Mouse (Mus musculus) limb, embryonic 10.5 days (tissue): ENCODE results near the gene Dgkg. TPM values are rescaled to one million over a fixed set of nuclear protein-coding genes. Genes with fewer than 3 reads are reported as not detected.

Experiments used
- DNase-seq: peaks from one replicate; pipeline ENCODE4 v3.0.0-alpha.2; 2017; ENCODE audit warnings: low spot score
- H3K27ac ChIP-seq: fragments of 300-500 bp; sonication (generic); 2 replicates; pipeline ENCODE4 v1.5.1; 2016; ENCODE audit warnings: mild to moderate bottlenecking
- H3K27me3 ChIP-seq: fragments of 300-500 bp; sonication (generic); 2 replicates; pipeline ENCODE4 v1.6.1; 2016; ENCODE audit warnings: low read depth, mild to moderate bottlenecking; ENCODE audit not compliant: poor library complexity, severe bottlenecking
- H3K36me3 ChIP-seq: fragments of 300-500 bp; sonication (generic); 2 replicates; pipeline ENCODE4 v1.6.1; 2016; ENCODE audit warnings: mild to moderate bottlenecking, moderate library complexity
- H3K4me1 ChIP-seq: fragments of 300-500 bp; sonication (generic); 2 replicates; pipeline ENCODE4 v1.6.1; 2016
- H3K4me3 ChIP-seq: fragments of 300-500 bp; sonication (generic); 2 replicates; pipeline ENCODE4 v1.5.1; 2016; ENCODE audit warnings: mild to moderate bottlenecking, moderate library complexity
- H3K9me3 ChIP-seq: fragments of 300-500 bp; sonication (generic); replicated peaks from 2 replicates; pipeline ENCODE4 v1.6.1; 2016; ENCODE audit warnings: mild to moderate bottlenecking
- WGBS: fragments of 180-500 bp; shearing (Covaris S2); methylation state at CpG from one replicate; pipeline ENCODE4 v1.1.7; 2016; 5-methylcytosine and 5-hydroxymethylcytosine counted together
- polyA plus RNA-seq: library from polyadenylated mRNA; unstranded; fragments of >200 nt; fragmentation: Nextera tagmentation; extraction: Ambion mirVana; gene quantifications from 2 replicates; pipeline ENCODE4 v1.2.1, GENCODE M21; 2016

The Dgkg gene
- polyA plus RNA-seq, 1 experiment from 2014 or later, result 0.29 TPM

- Histone ChIP-seq H3K4me3 (peak overlapping the region; percentile 53), H3K27ac (peak overlapping the region; percentile 89), H3K4me1 (peaks cover 27% of the 10 kb centered on the region), H3K36me3 (no peaks in the 10 kb centered on the region), H3K27me3 (no peaks in the 10 kb centered on the region), H3K9me3 (no peaks in the 10 kb centered on the region)
- 62% methylated on average over 10 of the region's 10 CpGs for WGBS
- no peak for DNase-seq
These were observed 109.3 kb downstream of the Dgkg start for GRCm38 (mm10) chr16:22547741-22548140.

- H3K4me1 ChIP-seq, result peaks cover 20% of the 10 kb centered on the region
- no peaks in the 10 kb centered on the region for H3K36me3 ChIP-seq
- no peak for DNase-seq
- WGBS, result 84% methylated on average over 8 of the region's 8 CpGs
- H3K27me3 ChIP-seq, result no peaks in the 10 kb centered on the region
- no peak overlapping the region for H3K4me3 ChIP-seq
- no peaks in the 10 kb centered on the region for H3K9me3 ChIP-seq
- H3K27ac ChIP-seq, result no peak overlapping the region
These were observed 111.2 kb downstream of the Dgkg start for GRCm38 (mm10) chr16:22545799-22546198.

GRCm38 (mm10) chr16:22545016-22545561 lies 111.9 kb downstream of the Dgkg start:
- Histone ChIP-seq H3K4me3 (no peak overlapping the region), H3K27ac (no peak overlapping the region), H3K9me3 (no peaks in the 10 kb centered on the region), H3K27me3 (no peaks in the 10 kb centered on the region), H3K36me3 (no peaks in the 10 kb centered on the region), H3K4me1 (peaks cover 20% of the 10 kb centered on the region)
- no peak for DNase-seq
- 62% methylated on average over 3 of the region's 3 CpGs for whole genome bisulfite sequencing

GRCm38 (mm10) chr16:22542691-22543141 lies 114.3 kb downstream of the Dgkg start:
- 82% methylated on average over 6 of the region's 6 CpGs for WGBS
- Histone ChIP-seq H3K36me3 (no peaks in the 10 kb centered on the region), H3K9me3 (no peaks in the 10 kb centered on the region), H3K4me1 (peaks cover 9% of the 10 kb centered on the region; the same call in 1 of the 2 replicates), H3K27ac (no peak overlapping the region), H3K27me3 (no peaks in the 10 kb centered on the region), H3K4me3 (no peak overlapping the region)
- DNase-seq, result no peak

GRCm38 (mm10) chr16:22539275-22539674 lies 117.7 kb downstream of the Dgkg start:
- Histone ChIP-seq H3K36me3 (no peaks in the 10 kb centered on the region), H3K27ac (no peak overlapping the region), H3K9me3 (no peaks in the 10 kb centered on the region), H3K27me3 (no peaks in the 10 kb centered on the region), H3K4me1 (no peaks in the 10 kb centered on the region), H3K4me3 (no peak overlapping the region)
- DNase-seq, result no peak
- WGBS, result 82% methylated on average over 6 of the region's 6 CpGs

GRCm38 (mm10) chr16:22536581-22537160 lies 120.3 kb downstream of the Dgkg start:
- 80% methylated on average over 8 of the region's 8 CpGs for WGBS
- Histone ChIP-seq H3K36me3 (no peaks in the 10 kb centered on the region), H3K9me3 (no peaks in the 10 kb centered on the region), H3K27ac (no peak overlapping the region), H3K27me3 (no peaks in the 10 kb centered on the region), H3K4me3 (no peak overlapping the region), H3K4me1 (no peaks in the 10 kb centered on the region)
- no peak for DNase-seq

- Histone ChIP-seq H3K27me3 (no peaks in the 10 kb centered on the region), H3K36me3 (no peaks in the 10 kb centered on the region), H3K9me3 (no peaks in the 10 kb centered on the region), H3K4me3 (no peak overlapping the region), H3K4me1 (no peaks in the 10 kb centered on the region), H3K27ac (no peak overlapping the region)
- 88% methylated on average over 3 of the region's 3 CpGs for WGBS
- no peak for DNase-seq
These were observed 123.9 kb downstream of the Dgkg start for GRCm38 (mm10) chr16:22533087-22533486.

- 90% methylated on average over 6 of the region's 6 CpGs for WGBS
- Histone ChIP-seq H3K36me3 (no peaks in the 10 kb centered on the region), H3K4me1 (no peaks in the 10 kb centered on the region), H3K27me3 (no peaks in the 10 kb centered on the region), H3K9me3 (no peaks in the 10 kb centered on the region), H3K4me3 (no peak overlapping the region), H3K27ac (no peak overlapping the region)
- DNase-seq, result no peak
These were observed 125.2 kb downstream of the Dgkg start for GRCm38 (mm10) chr16:22531834-22532233.

GRCm38 (mm10) chr16:22531041-22531440 lies 126.0 kb downstream of the Dgkg start:
- 91% methylated on average over 9 of the region's 9 CpGs for WGBS
- no peaks in the 10 kb centered on the region for H3K4me1 ChIP-seq
- H3K36me3 ChIP-seq, result no peaks in the 10 kb centered on the region
- no peak overlapping the region for H3K27ac ChIP-seq
- no peak for DNase-seq
- no peaks in the 10 kb centered on the region for H3K27me3 ChIP-seq
- H3K9me3 ChIP-seq, result no peaks in the 10 kb centered on the region
- no peak overlapping the region for H3K4me3 ChIP-seq

- DNase-seq, result no peak
- no peak overlapping the region for H3K27ac ChIP-seq
- H3K4me3 ChIP-seq, result no peak overlapping the region
- H3K4me1 ChIP-seq, result no peaks in the 10 kb centered on the region
- no peaks in the 10 kb centered on the region for H3K36me3 ChIP-seq
- 72% methylated on average over 5 of the region's 5 CpGs for WGBS
- H3K9me3 ChIP-seq, result no peaks in the 10 kb centered on the region
- no peaks in the 10 kb centered on the region for H3K27me3 ChIP-seq
These were observed 129.5 kb downstream of the Dgkg start for GRCm38 (mm10) chr16:22527499-22527939.

GRCm38 (mm10) chr16:22526386-22526785 lies 130.6 kb downstream of the Dgkg start:
- peaks cover 4% of the 10 kb centered on the region for H3K4me1 ChIP-seq
- H3K9me3 ChIP-seq, result no peaks in the 10 kb centered on the region
- no peaks in the 10 kb centered on the region for H3K36me3 ChIP-seq
- H3K27ac ChIP-seq, result no peak overlapping the region
- WGBS, result 93% methylated on average over 4 of the region's 4 CpGs
- H3K4me3 ChIP-seq, result no peak overlapping the region
- no peak for DNase-seq
- H3K27me3 ChIP-seq, result no peaks in the 10 kb centered on the region

GRCm38 (mm10) chr16:22517431-22518384 lies 139.3 kb downstream of the Dgkg start:
- peak overlapping the region; percentile 37 for H3K27ac ChIP-seq
- H3K36me3 ChIP-seq, result no peaks in the 10 kb centered on the region
- peak; percentile 43 for DNase-seq
- H3K4me3 ChIP-seq, result no peak overlapping the region
- peaks cover 39% of the 10 kb centered on the region for H3K4me1 ChIP-seq
- no peaks in the 10 kb centered on the region for H3K9me3 ChIP-seq
- WGBS, result 13% methylated on average over 20 of the region's 20 CpGs
- H3K27me3 ChIP-seq, result no peaks in the 10 kb centered on the region; the same call in 1 of the 2 replicates

GRCm38 (mm10) chr16:22515476-22515875 lies 141.5 kb downstream of the Dgkg start:
- H3K36me3 ChIP-seq, result no peaks in the 10 kb centered on the region
- no peak overlapping the region for H3K27ac ChIP-seq
- 17% methylated on average over 5 of the region's 5 CpGs for WGBS
- peaks cover 28% of the 10 kb centered on the region for H3K4me1 ChIP-seq
- DNase-seq, result peak; percentile 36
- H3K27me3 ChIP-seq, result no peaks in the 10 kb centered on the region; the same call in 1 of the 2 replicates
- H3K9me3 ChIP-seq, result no peaks in the 10 kb centered on the region
- no peak overlapping the region for H3K4me3 ChIP-seq
